Mouse (Mus musculus) megakaryocyte, embryonic 14.5 days (primary cell): Measurements from ENCODE around the gene Vwc2.

ENCODE experiments used
- FLI1 ChIP-seq: IDR thresholded peaks from 2 replicates; pipeline ENCODE4 v1.6.1; 2012; ENCODE audit warnings: low read length, inconsistent platforms, mixed read lengths
- GATA1 ChIP-seq: IDR thresholded peaks from 3 replicates; pipeline ENCODE4 v1.6.1; 2012; ENCODE audit warnings: mixed read lengths, low read length, inconsistent platforms, borderline replicate concordance

DNA sequence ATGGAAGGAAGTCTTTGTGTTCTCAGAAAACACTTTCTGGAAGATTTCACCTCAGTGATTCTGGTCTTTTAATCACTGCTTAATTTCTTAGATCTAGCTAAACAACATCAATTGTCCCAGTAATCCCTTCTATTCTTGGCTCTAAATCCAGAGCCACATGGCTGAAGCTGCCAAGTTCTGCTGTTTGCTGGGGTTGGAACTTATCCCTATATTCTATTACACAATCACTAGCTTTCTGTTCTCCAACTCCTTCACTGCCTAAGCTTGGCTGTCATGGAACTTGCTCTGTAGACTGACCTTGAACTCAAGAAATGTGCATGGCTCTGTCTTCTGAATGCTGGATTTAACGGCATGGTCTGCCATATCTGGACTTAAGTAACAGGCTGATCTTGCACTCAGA lies 143.3 kb downstream of the Vwc2 start:
- no peak for TF ChIP-seq GATA1
- no peak for TF ChIP-seq FLI1
